Mouse (Mus musculus): ENCODE measurements around the gene Actr5. TPM values are rescaled to one million over a fixed set of nuclear protein-coding genes. Genes with fewer than 3 reads are reported as not detected.

Actr5 gene
- total RNA-seq, 2 experiments from 2014 or later, result 4.2 to 4.8 TPM

GRCm38 (mm10) chr2:158606511-158606964 lies 18.1 kb upstream of the Actr5 start:
- no peak for DNase-seq
- Histone ChIP-seq H3K27ac (no peak overlapping the region), H3K4me3 (no peak overlapping the region)
- no peak for TF ChIP-seq CTCF (IDR thresholded peaks at IDR 0.05)
- intact Hi-C loops (cut with DNase I), result no loop called here

GRCm38 (mm10) chr2:158609681-158610080 lies 15.0 kb upstream of the Actr5 start:
- Histone ChIP-seq H3K27ac (no peak overlapping the region), H3K4me3 (no peak overlapping the region)
- intact Hi-C loops (cut with DNase I), result no loop called here
- TF ChIP-seq CTCF (IDR thresholded peaks at IDR 0.05), result no peak
- no peak for DNase-seq

- intact Hi-C loops (cut with DNase I), result no loop called here
- no peak for DNase-seq
- Histone ChIP-seq H3K4me3 (peak within 1 kb of the TSS; percentile 49), H3K27ac (no peak within 1 kb of the TSS)
- TF ChIP-seq CTCF (IDR thresholded peaks at IDR 0.05), result no peak
Observed at GRCm38 (mm10) chr2:158610488-158611325, 14.0 kb upstream of the Actr5 start, which contains the start of gene Slc32a1. Gene Slc32a1 (plus strand): TSS chr2:158610767.

GRCm38 (mm10) chr2:158611326-158611719 lies 13.4 kb upstream of the Actr5 start:
- DNase-seq, result no peak
- Histone ChIP-seq H3K4me3 (peak overlapping the region; percentile 49; the same call in 1 of the 2 replicates), H3K27ac (no peak overlapping the region)
- no peak for TF ChIP-seq CTCF (IDR thresholded peaks at IDR 0.05)
- intact Hi-C loops (cut with DNase I), result no loop called here

- intact Hi-C loops (cut with DNase I), result no loop called here
- TF ChIP-seq CTCF (IDR thresholded peaks at IDR 0.05), result no peak
- no peak for DNase-seq
- no peak overlapping the region for H3K4me3 ChIP-seq
- no peak overlapping the region for H3K27ac ChIP-seq
Observed at GRCm38 (mm10) chr2:158611726-158612670, 12.7 kb upstream of the Actr5 start.

- intact Hi-C loops (cut with DNase I), result no loop called here
- DNase-seq, result no peak
- Histone ChIP-seq H3K27ac (no peak overlapping the region), H3K4me3 (no peak overlapping the region)
- no peak for TF ChIP-seq CTCF (IDR thresholded peaks at IDR 0.05)
Observed at GRCm38 (mm10) chr2:158612671-158613250, 11.9 kb upstream of the Actr5 start.

DNA sequence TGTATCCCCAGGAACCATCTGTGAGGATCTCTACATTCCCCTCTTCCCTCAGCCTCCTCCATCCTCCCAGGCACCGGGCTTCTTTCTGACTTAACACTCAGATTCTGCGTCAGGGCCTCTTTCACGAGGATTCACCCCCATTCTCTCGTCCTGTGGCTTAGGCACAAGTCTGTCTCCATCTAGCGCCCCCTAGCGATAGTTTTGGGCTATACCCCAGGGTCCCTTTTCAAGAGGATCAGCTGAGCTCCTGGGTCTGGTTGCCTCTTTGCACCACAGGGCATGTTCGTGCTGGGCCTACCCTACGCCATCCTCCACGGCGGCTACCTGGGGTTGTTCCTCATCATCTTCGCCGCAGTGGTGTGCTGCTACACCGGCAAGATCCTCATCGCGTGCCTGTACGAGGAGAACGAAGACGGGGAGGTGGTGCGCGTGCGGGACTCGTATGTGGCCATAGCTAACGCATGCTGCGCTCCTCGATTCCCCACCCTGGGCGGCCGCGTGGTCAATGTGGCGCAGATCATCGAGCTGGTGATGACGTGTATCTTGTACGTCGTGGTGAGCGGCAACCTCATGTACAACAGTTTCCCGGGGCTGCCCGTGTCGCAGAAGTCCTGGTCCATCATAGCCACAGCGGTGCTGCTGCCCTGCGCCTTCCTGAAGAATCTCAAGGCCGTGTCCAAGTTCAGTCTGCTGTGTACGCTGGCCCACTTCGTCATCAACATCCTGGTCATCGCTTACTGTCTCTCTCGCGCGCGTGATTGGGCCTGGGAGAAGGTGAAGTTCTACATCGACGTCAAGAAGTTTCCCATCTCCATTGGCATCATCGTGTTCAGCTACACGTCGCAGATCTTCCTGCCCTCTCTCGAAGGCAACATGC lies 10.9 kb upstream of the Actr5 start:
- intact Hi-C loops (cut with DNase I), result no loop called here
- Histone ChIP-seq H3K27ac (no peak overlapping the region), H3K4me3 (no peak overlapping the region)
- DNase-seq, result no peak
- TF ChIP-seq CTCF (IDR thresholded peaks at IDR 0.05), result peak; percentile 54

- DNase-seq, result no peak
- Histone ChIP-seq H3K4me3 (no peak overlapping the region), H3K27ac (no peak overlapping the region)
- no peak for TF ChIP-seq CTCF (IDR thresholded peaks at IDR 0.05)
- intact Hi-C loops (cut with DNase I), result no loop called here
Observed at GRCm38 (mm10) chr2:158614418-158614955, 10.2 kb upstream of the Actr5 start.

- intact Hi-C loops (cut with DNase I), result no loop called here
- DNase-seq, result no peak
- Histone ChIP-seq H3K27ac (no peak overlapping the region), H3K4me3 (no peak overlapping the region)
- TF ChIP-seq CTCF (IDR thresholded peaks at IDR 0.05), result no peak
Observed at GRCm38 (mm10) chr2:158615161-158615680, 9.5 kb upstream of the Actr5 start.

- Histone ChIP-seq H3K4me3 (no peak overlapping the region), H3K27ac (no peak overlapping the region)
- no peak for TF ChIP-seq CTCF (IDR thresholded peaks at IDR 0.05)
- intact Hi-C loops (cut with DNase I), result no loop called here
- no peak for DNase-seq
Observed at GRCm38 (mm10) chr2:158615702-158616101, 9.0 kb upstream of the Actr5 start.

DNA sequence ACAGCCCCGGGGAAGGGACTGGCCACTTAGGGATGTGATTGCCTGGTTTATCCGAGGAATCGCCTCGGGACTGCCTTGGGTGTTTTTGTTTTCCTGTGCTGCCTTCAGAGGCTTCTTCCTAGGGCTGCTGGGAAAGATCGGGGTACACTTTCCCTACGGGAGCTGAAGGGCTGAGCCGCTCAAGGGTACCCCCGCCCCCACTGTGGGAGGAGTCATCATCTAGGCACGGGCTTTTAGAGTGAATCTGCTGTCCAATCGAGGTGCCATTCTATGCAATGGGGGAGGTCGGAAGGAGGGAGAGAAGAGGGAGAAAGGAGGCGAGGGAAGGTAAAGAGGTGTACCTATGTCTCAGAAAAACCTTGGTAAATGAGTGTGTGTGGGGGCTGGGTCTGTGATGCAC lies 8.4 kb upstream of the Actr5 start:
- DNase-seq, result no peak
- intact Hi-C loops (cut with DNase I), result no loop called here
- no peak for TF ChIP-seq CTCF (IDR thresholded peaks at IDR 0.05)
- no peak overlapping the region for H3K27ac ChIP-seq
- H3K4me3 ChIP-seq, result no peak overlapping the region

Data from gastrocnemius, adult 2 months (tissue).